Mouse (Mus musculus) intestine, postnatal 0 days (tissue): ENCODE measurements around the gene Il1rap. TPM values are rescaled to one million over a fixed set of nuclear protein-coding genes. Genes with fewer than 3 reads are reported as not detected.
A peak's percentile ranks its signal among the peaks of the same experiment; 100 is the strongest.

Source experiments
- ATAC-seq: fragments of 200-750 bp; cut with Nextera tagmentation; 2 replicates; pipeline ENCODE4 v1.8.0; 2017; ENCODE audit warnings: mild to moderate bottlenecking, moderate TSS enrichment, moderate library complexity
- H3K27ac ChIP-seq: fragments of 300-500 bp; sonication (generic); 2 replicates; pipeline ENCODE4 v1.5.1; 2014; ENCODE audit warnings: mild to moderate bottlenecking, low read depth, low read length, moderate library complexity
- H3K27me3 ChIP-seq: fragments of 300-500 bp; sonication (generic); replicated peaks from 2 replicates; pipeline ENCODE4 v1.6.1; 2014; ENCODE audit warnings: low read length, mixed read lengths; ENCODE audit not compliant: control insufficient read depth, insufficient read depth
- H3K36me3 ChIP-seq: fragments of 300-500 bp; sonication (generic); 2 replicates; pipeline ENCODE4 v1.6.1; 2014; ENCODE audit warnings: mild to moderate bottlenecking, moderate library complexity; ENCODE audit not compliant: control insufficient read depth, insufficient read depth
- H3K4me1 ChIP-seq: fragments of 300-500 bp; sonication (generic); replicated peaks from 2 replicates; pipeline ENCODE4 v1.6.1; 2014; ENCODE audit warnings: antibody characterized with exemption, low read length, mixed read lengths; ENCODE audit not compliant: control insufficient read depth, insufficient read depth
- H3K4me2 ChIP-seq: fragments of 300-500 bp; sonication (generic); replicated peaks from 2 replicates; pipeline ENCODE4 v1.6.1; 2014; ENCODE audit warnings: low read depth, mild to moderate bottlenecking, moderate library complexity
- H3K4me3 ChIP-seq: fragments of 300-500 bp; sonication (generic); 2 replicates; pipeline ENCODE4 v1.5.1; 2014; ENCODE audit warnings: low read depth, low read length
- H3K9ac ChIP-seq: fragments of 300-500 bp; sonication (generic); 2 replicates; pipeline ENCODE4 v1.6.1; 2014; ENCODE audit warnings: mild to moderate bottlenecking, low read depth, low read length
- H3K9me3 ChIP-seq: fragments of 300-500 bp; sonication (generic); 2 replicates; pipeline ENCODE4 v1.6.1; 2016; ENCODE audit warnings: mixed run types; ENCODE audit not compliant: control insufficient read depth
- CTCF ChIP-seq: sonication (generic); IDR thresholded peaks from 2 replicates; pipeline ENCODE4 v1.5.1; 2016; ENCODE audit warnings: low read depth, mild to moderate bottlenecking, control low read depth, antibody characterized with exemption, moderate library complexity
- WGBS: fragments of 180-500 bp; shearing (Covaris S2); extraction: QIAGEN DNeasy Blood & Tissue Kit; methylation state at CpG from one replicate; pipeline ENCODE4 v1.1.7; 2014; 5-methylcytosine and 5-hydroxymethylcytosine counted together
- polyA plus RNA-seq: library from polyadenylated mRNA; unstranded; fragments of >200 nt; fragmentation: Nextera tagmentation; extraction: Ambion mirVana; gene quantifications from 2 replicates; pipeline ENCODE4 v1.2.1, GENCODE M21; 2015

Gene Il1rap
- polyA plus RNA-seq, 1 experiment from 2014 or later = 2.2 TPM

- Histone ChIP-seq H3K4me3 (no peak overlapping the region), H3K4me1 (no peaks in the 10 kb centered on the region), H3K9me3 (no peaks in the 10 kb centered on the region), H3K9ac (no peak overlapping the region), H3K27ac (no peak overlapping the region), H3K36me3 (no peaks in the 10 kb centered on the region), H3K4me2 (no peak overlapping the region), H3K27me3 (no peaks in the 10 kb centered on the region)
- ATAC-seq = no peak
- 62% methylated on average over 3 of the region's 3 CpGs for WGBS
- TF ChIP-seq CTCF = no peak
These were observed 146.6 kb downstream of the Il1rap start for GRCm38 (mm10) chr16:26728139-26728538.

DNA sequence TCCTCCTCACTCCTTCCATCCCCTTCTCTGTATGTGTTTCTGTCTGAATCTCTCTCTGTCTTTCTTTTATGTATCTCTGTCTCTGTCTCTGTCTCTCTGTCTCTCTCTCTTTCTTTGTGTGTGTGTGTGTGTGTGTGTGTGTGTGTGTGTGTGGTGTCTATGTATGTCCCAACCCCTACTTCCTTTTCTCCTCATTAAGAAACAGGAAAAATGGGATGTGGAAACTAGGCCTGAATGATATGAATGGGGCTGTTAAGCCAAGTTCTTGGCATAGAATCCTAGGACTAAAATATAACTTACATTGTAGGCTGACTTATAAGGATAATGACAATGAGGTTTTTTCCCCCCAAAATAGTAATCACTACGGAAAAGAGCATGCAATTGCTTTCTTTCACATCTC is 149.4 kb downstream of the Il1rap start:
- no peaks in the 10 kb centered on the region for H3K27me3 ChIP-seq
- no peak overlapping the region for H3K9ac ChIP-seq
- no peaks in the 10 kb centered on the region for H3K4me1 ChIP-seq
- no peak for TF ChIP-seq CTCF
- H3K4me3 ChIP-seq = no peak overlapping the region
- WGBS = 80% methylated on average over 1 of the region's 1 CpGs
- H3K27ac ChIP-seq = no peak overlapping the region
- H3K36me3 ChIP-seq = no peaks in the 10 kb centered on the region
- no peak overlapping the region for H3K4me2 ChIP-seq
- no peaks in the 10 kb centered on the region for H3K9me3 ChIP-seq
- ATAC-seq = no peak

- no peak for TF ChIP-seq CTCF
- Histone ChIP-seq H3K4me3 (no peak overlapping the region), H3K27ac (no peak overlapping the region), H3K4me1 (no peaks in the 10 kb centered on the region), H3K9ac (no peak overlapping the region), H3K9me3 (no peaks in the 10 kb centered on the region), H3K4me2 (no peak overlapping the region), H3K36me3 (no peaks in the 10 kb centered on the region), H3K27me3 (no peaks in the 10 kb centered on the region)
- ATAC-seq = no peak
- WGBS = 85% methylated on average over 3 of the region's 3 CpGs
These were observed 151.1 kb downstream of the Il1rap start for GRCm38 (mm10) chr16:26732566-26732965.

DNA sequence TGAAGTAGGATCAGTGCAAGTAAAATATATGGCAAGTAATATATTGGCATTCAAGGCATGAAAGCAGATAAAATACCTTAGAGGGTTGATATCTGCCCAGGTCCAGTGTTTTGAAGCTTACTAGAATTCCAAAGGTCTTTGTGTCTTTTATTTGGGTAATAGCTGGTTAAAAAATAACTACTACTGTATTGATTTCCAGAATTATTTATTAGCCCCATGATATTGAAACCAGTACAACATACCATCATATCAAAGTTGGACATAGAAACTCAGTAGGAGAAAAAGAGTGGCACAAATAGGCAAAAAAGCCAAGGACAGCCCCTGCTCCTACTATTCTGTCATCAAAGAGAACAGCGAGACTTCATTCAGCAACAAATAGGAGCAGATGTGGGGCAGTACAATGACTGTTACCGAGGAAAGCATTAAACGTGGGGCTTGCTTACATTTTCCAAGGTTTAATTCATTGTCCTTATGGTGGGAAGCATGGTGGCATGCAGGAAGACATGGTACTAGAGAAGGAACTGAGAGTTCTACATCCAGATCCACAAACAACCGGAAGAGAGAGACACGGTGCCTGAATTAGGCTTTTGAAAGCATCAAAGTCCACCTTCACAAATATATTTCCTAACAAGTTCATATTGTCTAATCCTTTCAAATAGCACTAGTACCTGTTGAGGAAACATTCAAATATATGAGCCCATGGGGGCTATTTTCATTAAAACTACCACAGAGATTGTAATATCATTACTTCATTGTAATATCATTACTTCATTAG is 174.1 kb downstream of the Il1rap start:
- H3K4me3 ChIP-seq = no peak overlapping the region
- TF ChIP-seq CTCF = no peak
- ATAC-seq = no peak
- no peaks in the 10 kb centered on the region for H3K4me1 ChIP-seq
- H3K27ac ChIP-seq = no peak overlapping the region
- H3K9me3 ChIP-seq = no peaks in the 10 kb centered on the region
- H3K36me3 ChIP-seq = no peaks in the 10 kb centered on the region
- 82% methylated on average over 5 of the region's 5 CpGs for WGBS
- no peak overlapping the region for H3K4me2 ChIP-seq
- H3K27me3 ChIP-seq = no peaks in the 10 kb centered on the region
- no peak overlapping the region for H3K9ac ChIP-seq

GRCm38 (mm10) chr16:26775976-26776375 is 194.5 kb downstream of the Il1rap start:
- no peak overlapping the region for H3K9ac ChIP-seq
- H3K4me1 ChIP-seq = no peaks in the 10 kb centered on the region
- no peak overlapping the region for H3K27ac ChIP-seq
- H3K4me2 ChIP-seq = no peak overlapping the region
- no peak for ATAC-seq
- no peaks in the 10 kb centered on the region for H3K27me3 ChIP-seq
- no peak overlapping the region for H3K4me3 ChIP-seq
- no peak for TF ChIP-seq CTCF
- H3K9me3 ChIP-seq = no peaks in the 10 kb centered on the region
- no peaks in the 10 kb centered on the region for H3K36me3 ChIP-seq
- WGBS = 84% methylated on average over 2 of the region's 2 CpGs

GRCm38 (mm10) chr16:26777132-26777531 is 195.6 kb downstream of the Il1rap start:
- Histone ChIP-seq H3K4me2 (no peak overlapping the region), H3K4me3 (no peak overlapping the region), H3K27ac (no peak overlapping the region), H3K9ac (no peak overlapping the region), H3K9me3 (no peaks in the 10 kb centered on the region), H3K4me1 (no peaks in the 10 kb centered on the region), H3K27me3 (no peaks in the 10 kb centered on the region), H3K36me3 (no peaks in the 10 kb centered on the region)
- ATAC-seq = no peak
- TF ChIP-seq CTCF = peak; percentile 36; the same call in 1 of the 2 replicates
- 6% methylated on average over 1 of the region's 1 CpGs for WGBS

Other genes with a start within 250 kb of the Il1rap start
- gene Cldn1, start 209.9 kb upstream of the Il1rap start, polyA plus RNA-seq = 5.4 and 5.5 TPM in 2 replicates
- not detected in 2 replicates for gene Cldn16, start 118.6 kb upstream of the Il1rap start, polyA plus RNA-seq
- not detected in 2 replicates for gene Tmem207, start 54.9 kb upstream of the Il1rap start, polyA plus RNA-seq